ENCODE assay signal across 8 mouse cellular contexts in genomic region chr2:13384775-13385541, GRCm38 (mm10).
DNase-seq lines count a peak whose midpoint lies in the region; ATAC-seq and TF ChIP-seq lines count a peak whose summit lies in the region.

No protein-coding gene starts in this region.

- H3K9me3 ChIP-seq in forebrain, embryonic 11.5 days (ENCODE audit: control insufficient read depth, low read length): no peaks in the 10 kb centered on the region
- no peaks in the 10 kb centered on the region for H3K9me3 ChIP-seq in hindbrain, embryonic 14.5 days (ENCODE audit: control insufficient read depth, low read length)
- H3K9me3 ChIP-seq in liver, embryonic 15.5 days (replicated peaks): no peaks in the 10 kb centered on the region

- TF ChIP-seq CTCF in olfactory bulb, adult 2 months (IDR thresholded peaks at IDR 0.05; ENCODE audit: insufficient read depth, low read depth, low read length): no peak

- peak overlapping the region; percentile 99 for H3K27ac ChIP-seq in forebrain, embryonic 11.5 days (ENCODE audit: low read depth, low read length)
- H3K27ac ChIP-seq in hindbrain, embryonic 14.5 days: peak overlapping the region; percentile 83
- H3K27ac ChIP-seq in liver, embryonic 15.5 days (replicated peaks): peak overlapping the region; percentile 77
- peak overlapping the region; percentile 64 for H3K27ac ChIP-seq in olfactory bulb, adult 2 months (ENCODE audit: insufficient read depth, low read depth, low read length)

- no peak overlapping the region for H3K4me3 ChIP-seq in forebrain, embryonic 11.5 days (ENCODE audit: low read depth, low read length)
- no peak overlapping the region for H3K4me3 ChIP-seq in hindbrain, embryonic 14.5 days (replicated peaks; ENCODE audit: low read length)
- H3K4me3 ChIP-seq in liver, embryonic 15.5 days (replicated peaks): no peak overlapping the region
- H3K4me3 ChIP-seq in olfactory bulb, adult 2 months (ENCODE audit: insufficient read depth, low read depth, low read length): no peak overlapping the region

- no peaks in the 10 kb centered on the region for H3K36me3 ChIP-seq in forebrain, embryonic 11.5 days (ENCODE audit: control insufficient read depth, insufficient read depth, low read length)
- no peaks in the 10 kb centered on the region for H3K36me3 ChIP-seq in hindbrain, embryonic 14.5 days (replicated peaks; ENCODE audit: control insufficient read depth, insufficient read depth)
- no peaks in the 10 kb centered on the region for H3K36me3 ChIP-seq in liver, embryonic 15.5 days (replicated peaks)

- H3K4me1 ChIP-seq in forebrain, embryonic 11.5 days (replicated peaks; ENCODE audit: control insufficient read depth, insufficient read depth, low read length): peaks cover 18% of the 10 kb centered on the region
- peaks cover 6% of the 10 kb centered on the region for H3K4me1 ChIP-seq in hindbrain, embryonic 14.5 days (replicated peaks; ENCODE audit: control insufficient read depth, insufficient read depth, low read length)
- H3K4me1 ChIP-seq in liver, embryonic 15.5 days (replicated peaks): peaks cover 19% of the 10 kb centered on the region
- H3K4me1 ChIP-seq in olfactory bulb, adult 2 months (ENCODE audit: control insufficient read depth, insufficient read depth, low read length): peaks cover 7% of the 10 kb centered on the region

- WGBS in forebrain, embryonic 11.5 days: 24% methylated on average over 4 of the region's 4 CpGs
- 28% methylated on average over 4 of the region's 4 CpGs for WGBS in hindbrain, embryonic 14.5 days
- WGBS in liver, embryonic 15.5 days (ENCODE audit: insufficient replicate concordance): 19% methylated on average over 4 of the region's 4 CpGs
- 42% methylated on average over 4 of the region's 4 CpGs for WGBS in olfactory bulb, adult 2 months

- DNase-seq in kidney, adult 11 months: peak; percentile 24
- no peak for DNase-seq in kidney, postnatal 14 days
- DNase-seq in forebrain, embryonic 11.5 days (ENCODE audit: low spot score): peak; percentile 68
- DNase-seq in hindbrain, embryonic 14.5 days (ENCODE audit: low spot score): no peak
- no peak for DNase-seq in urinary bladder, adult 2 months (ENCODE audit: low spot score)
- no peak for DNase-seq in left cerebral cortex, postnatal 14 days (ENCODE audit: low spot score in 2 of 2)

- intact Hi-C loops in left cerebral cortex, postnatal 14 days (cut with DNase I): no loop called here

- no peak for TF ChIP-seq POLR2A in olfactory bulb, adult 2 months (IDR thresholded peaks at IDR 0.05; ENCODE audit: insufficient read depth, low read depth, low read length)

- ATAC-seq in forebrain, embryonic 11.5 days (replicated peaks; ENCODE audit: low FRiP score): peak; percentile 93
- ATAC-seq in hindbrain, embryonic 14.5 days (ENCODE audit: low FRiP score): peak; percentile 88
- ATAC-seq in liver, embryonic 15.5 days (ENCODE audit: insufficient read depth): peak; percentile 94

- no peaks in the 10 kb centered on the region for H3K27me3 ChIP-seq in forebrain, embryonic 11.5 days (ENCODE audit: control insufficient read depth, insufficient read depth, low read length)
- no peaks in the 10 kb centered on the region for H3K27me3 ChIP-seq in hindbrain, embryonic 14.5 days (ENCODE audit: control insufficient read depth, insufficient read depth, low read length)
- no peaks in the 10 kb centered on the region for H3K27me3 ChIP-seq in liver, embryonic 15.5 days

- H3K4me2 ChIP-seq in forebrain, embryonic 11.5 days (ENCODE audit: low read depth, low read length, severe bottlenecking): peak overlapping the region; percentile 21; the same call in 1 of the 2 replicates
- no peak overlapping the region for H3K4me2 ChIP-seq in hindbrain, embryonic 14.5 days (replicated peaks)
- peak overlapping the region; percentile 57 for H3K4me2 ChIP-seq in liver, embryonic 15.5 days

- H3K9ac ChIP-seq in forebrain, embryonic 11.5 days (ENCODE audit: low read length): peak overlapping the region; percentile 57
- no peak overlapping the region for H3K9ac ChIP-seq in hindbrain, embryonic 14.5 days
- H3K9ac ChIP-seq in liver, embryonic 15.5 days: no peak overlapping the region

Comparison
In these comparisons a context has a peak if more than half of its experiments do, and no peak if none do; other contexts are left out.
1. DNase-seq: peak in kidney, adult 11 months (single experiment) and forebrain, embryonic 11.5 days (single experiment); none in kidney, postnatal 14 days (single experiment), hindbrain, embryonic 14.5 days (single experiment), urinary bladder, adult 2 months (single experiment) and left cerebral cortex, postnatal 14 days (0 of 2).
2. Peak in every context shown above with its lines, with median percentiles within 50 percentile points of each other: ATAC-seq and H3K27ac ChIP-seq.